8 mouse cellular contexts compared by ENCODE assay signal in genomic region chr16:17732841-17733340, GRCm38 (mm10). TPM values are rescaled to one million over a fixed set of nuclear protein-coding genes. Genes with fewer than 3 reads are reported as not detected.
DNase-seq lines count a peak whose midpoint lies in the region; ATAC-seq and TF ChIP-seq lines count a peak whose summit lies in the region.

Gene Med15, minus strand, starts transcription at chr16:17732891.

- no peak within 1 kb of the TSS for H3K4me3 ChIP-seq in layer of hippocampus, adult 2 months
- H3K4me3 ChIP-seq in hindbrain, embryonic 16.5 days (ENCODE audit: low read length), result no peak within 1 kb of the TSS
- no peak within 1 kb of the TSS for H3K4me3 ChIP-seq in macrophage (ENCODE audit: inconsistent target)

- H3K27me3 ChIP-seq in hindbrain, embryonic 16.5 days (replicated peaks; ENCODE audit: control insufficient read depth, insufficient read depth, low read length), result no peaks in the 10 kb centered on the region

- H3K4me2 ChIP-seq in hindbrain, embryonic 16.5 days (ENCODE audit: low read length), result no peak within 1 kb of the TSS

- H3K79me2 ChIP-seq in macrophage (ENCODE audit: inconsistent target), result no peaks in the 10 kb centered on the region

- H3K36me3 ChIP-seq in hindbrain, embryonic 16.5 days (ENCODE audit: control insufficient read depth, insufficient read depth, low read length), result no peaks in the 10 kb centered on the region
- H3K36me3 ChIP-seq in macrophage (ENCODE audit: inconsistent target), result no peaks in the 10 kb centered on the region

- H3K9me3 ChIP-seq in hindbrain, embryonic 16.5 days (ENCODE audit: control insufficient read depth, low read length), result no peaks in the 10 kb centered on the region

- no peak within 1 kb of the TSS for H3K27ac ChIP-seq in layer of hippocampus, adult 2 months
- H3K27ac ChIP-seq in hindbrain, embryonic 16.5 days (ENCODE audit: low read depth, low read length), result no peak within 1 kb of the TSS
- H3K27ac ChIP-seq in macrophage, result no peak within 1 kb of the TSS

- H3K9ac ChIP-seq in hindbrain, embryonic 16.5 days (ENCODE audit: low read depth, low read length), result no peak within 1 kb of the TSS

- TF ChIP-seq CTCF in layer of hippocampus, adult 2 months (conservative IDR thresholded peaks at IDR 0.05), result no peak

- no peak for DNase-seq in layer of hippocampus, adult 2 months (ENCODE audit: low spot score in 2 of 2)
- no peak for DNase-seq in layer of hippocampus, adult 9-10 months (ENCODE audit: low spot score)
- DNase-seq in adrenal gland, postnatal 25 days, result no peak
- no peak for DNase-seq in gastrocnemius, adult 18-20 months (ENCODE audit: low spot score)
- DNase-seq in spleen, postnatal 10 days (ENCODE audit: low spot score in 2 of 2), result no peak
- DNase-seq in frontal cortex, postnatal 36 days (ENCODE audit: low spot score in 2 of 2), result no peak

- 71% methylated on average over 3 of the region's 3 CpGs for whole genome bisulfite sequencing in hindbrain, embryonic 16.5 days
- WGBS in macrophage (ENCODE audit: missing documents), result 33% methylated on average over 2 of the region's 3 CpGs

- ATAC-seq in hindbrain, embryonic 16.5 days, result no peak

- no peaks in the 10 kb centered on the region for H3K4me1 ChIP-seq in hindbrain, embryonic 16.5 days (ENCODE audit: control insufficient read depth, insufficient read depth, low read depth, low read length)

RNA-seq across cellular contexts. Expression of gene Med15, which starts in this region (rescaled TPM):
- 10 to 100 TPM; 76.7 to 81.8 TPM for total RNA-seq in layer of hippocampus, adult 2 months (2021)
- 74.8 and 76.0 TPM in 2 replicates for total RNA-seq in adrenal gland, postnatal 25 days (2021)
- 10 to 100 TPM; 17.5 to 20.1 TPM for total RNA-seq in gastrocnemius, adult 18-20 months (2021)
- 43.2 and 52.6 TPM in 2 replicates for polyA plus RNA-seq in hindbrain, embryonic 16.5 days (2015; fragmentation: Nextera tagmentation; extraction: Ambion mirVana)
- 100 to 1,000 TPM; 434 to 641 (median 506) TPM for total RNA-seq in macrophage (2018; cell fraction: chromatin; rRNA removed)
- 100 to 1,000 TPM in 4 of 26 experiments, 10 to 100 TPM in 22; 68.7 to 119 (median 91.8) TPM for total RNA-seq in macrophage (2018; cell fraction: cytosol; rRNA removed)
- 100 to 1,000 TPM; 187 to 438 (median 262) TPM for total RNA-seq in macrophage (2018; cell fraction: nucleus; rRNA removed)
- polyA plus RNA-seq in macrophage (2018), result 71.7 to 97.8 TPM (median 80.8 TPM) in 3 replicates
